Mouse (Mus musculus) neural tube, embryonic 11.5 days (tissue): Measurements from ENCODE around the gene Bst2. TPM values are rescaled to one million over a fixed set of nuclear protein-coding genes. Genes with fewer than 3 reads are reported as not detected.
A peak's percentile ranks its signal among the peaks of the same experiment; 100 is the strongest.

ENCODE experiments used
- ATAC-seq: fragments of 200-750 bp; cut with Nextera tagmentation; 2 replicates; pipeline ENCODE4 v1.8.0; 2017; ENCODE audit warnings: moderate number of reproducible peaks, mild to moderate bottlenecking, moderate TSS enrichment, moderate library complexity; ENCODE audit not compliant: insufficient read depth, low FRiP score, low TSS enrichment
- DNase-seq: peaks from one replicate; pipeline ENCODE4 v3.0.0-alpha.2; 2015; ENCODE audit warnings: low spot score
- H3K27ac ChIP-seq: fragments of 300-500 bp; sonication (generic); 2 replicates; pipeline ENCODE4 v1.5.1; 2014; ENCODE audit warnings: low read depth, mild to moderate bottlenecking, low read length
- H3K27me3 ChIP-seq: fragments of 300-500 bp; sonication (generic); 2 replicates; pipeline ENCODE4 v1.6.1; 2014; ENCODE audit warnings: mild to moderate bottlenecking, low read length, mixed read lengths; ENCODE audit not compliant: control insufficient read depth, insufficient read depth
- H3K36me3 ChIP-seq: fragments of 300-500 bp; sonication (generic); 2 replicates; pipeline ENCODE4 v1.6.1; 2014; ENCODE audit warnings: mild to moderate bottlenecking, low read length, moderate library complexity, mixed read lengths; ENCODE audit not compliant: control insufficient read depth, insufficient read depth
- H3K4me1 ChIP-seq: fragments of 300-500 bp; sonication (generic); 2 replicates; pipeline ENCODE4 v1.6.1; 2014; ENCODE audit warnings: low read length, mixed read lengths; ENCODE audit not compliant: control insufficient read depth, insufficient read depth
- H3K4me2 ChIP-seq: fragments of 300-500 bp; sonication (generic); 2 replicates; pipeline ENCODE4 v1.6.1; 2014; ENCODE audit warnings: low read depth, mild to moderate bottlenecking, moderate library complexity
- H3K4me3 ChIP-seq: fragments of 300-500 bp; sonication (generic); 2 replicates; pipeline ENCODE4 v1.5.1; 2014; ENCODE audit warnings: low read depth, low read length
- H3K9ac ChIP-seq: fragments of 300-500 bp; sonication (generic); 2 replicates; pipeline ENCODE4 v1.6.1; 2014; ENCODE audit warnings: mild to moderate bottlenecking, low read length
- H3K9me3 ChIP-seq: fragments of 300-500 bp; sonication (generic); 2 replicates; pipeline ENCODE4 v1.6.1; 2016; ENCODE audit warnings: low read length; ENCODE audit not compliant: control insufficient read depth
- WGBS: fragments of 180-500 bp; shearing (Covaris S2); extraction: QIAGEN DNeasy Blood & Tissue Kit; methylation state at CpG from one replicate; pipeline ENCODE4 v1.1.7; 2014; 5-methylcytosine and 5-hydroxymethylcytosine counted together
- polyA plus RNA-seq: library from polyadenylated mRNA; unstranded; fragments of >200 nt; fragmentation: Nextera tagmentation; extraction: Ambion mirVana; gene quantifications from 2 replicates; pipeline ENCODE4 v1.2.1, GENCODE M21; 2014

Bst2 gene
- polyA plus RNA-seq, 1 experiment from 2014 or later, result 4.9 TPM

DNA sequence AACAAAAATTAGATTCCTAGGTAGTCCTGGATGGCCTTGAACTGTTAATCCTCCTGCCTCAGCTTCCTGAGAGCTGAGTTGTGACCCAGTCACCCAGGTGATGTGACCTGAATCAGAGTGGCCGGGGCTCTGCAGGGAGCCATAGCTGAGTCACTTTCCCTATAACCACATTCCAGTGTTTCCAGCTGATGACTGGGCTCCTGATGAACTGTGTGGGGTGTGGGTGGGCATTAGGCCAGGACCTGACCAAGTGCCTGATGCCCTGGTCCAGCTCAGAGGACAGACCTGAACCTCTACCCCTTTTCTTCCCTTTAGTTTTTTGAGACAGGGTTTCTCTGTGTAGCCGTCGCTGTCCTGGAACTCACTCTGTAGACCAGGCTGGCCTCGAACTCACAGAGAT, 31.9 kb downstream of the Bst2 start:
- Histone ChIP-seq H3K9me3 (no peaks in the 10 kb centered on the region), H3K9ac (no peak overlapping the region), H3K36me3 (no peaks in the 10 kb centered on the region), H3K27ac (no peak overlapping the region), H3K4me1 (no peaks in the 10 kb centered on the region), H3K4me2 (no peak overlapping the region), H3K27me3 (peaks cover 31% of the 10 kb centered on the region), H3K4me3 (no peak overlapping the region)
- 95% methylated on average over 4 of the region's 4 CpGs for WGBS
- ATAC-seq, result no peak
- DNase-seq, result no peak

- no peak for DNase-seq
- H3K4me1 ChIP-seq, result no peaks in the 10 kb centered on the region
- no peaks in the 10 kb centered on the region for H3K9me3 ChIP-seq
- no peak for ATAC-seq
- H3K4me2 ChIP-seq, result no peak overlapping the region
- H3K9ac ChIP-seq, result no peak overlapping the region
- no peak overlapping the region for H3K4me3 ChIP-seq
- 92% methylated on average over 4 of the region's 4 CpGs for WGBS
- no peaks in the 10 kb centered on the region for H3K36me3 ChIP-seq
- H3K27ac ChIP-seq, result no peak overlapping the region
- H3K27me3 ChIP-seq, result peaks cover 31% of the 10 kb centered on the region
Measured at GRCm38 (mm10) chr8:71504349-71504748, 32.9 kb downstream of the Bst2 start.

GRCm38 (mm10) chr8:71498816-71499690, 38.2 kb downstream of the Bst2 start:
- DNase-seq (no peak), ATAC-seq (no peak)
- Histone ChIP-seq H3K27me3 (no peaks in the 10 kb centered on the region), H3K4me3 (no peak overlapping the region), H3K9ac (no peak overlapping the region), H3K4me2 (no peak overlapping the region), H3K9me3 (no peaks in the 10 kb centered on the region), H3K27ac (no peak overlapping the region), H3K36me3 (no peaks in the 10 kb centered on the region), H3K4me1 (peaks cover 9% of the 10 kb centered on the region)
- 33% methylated on average over 16 of the region's 16 CpGs for WGBS

DNA sequence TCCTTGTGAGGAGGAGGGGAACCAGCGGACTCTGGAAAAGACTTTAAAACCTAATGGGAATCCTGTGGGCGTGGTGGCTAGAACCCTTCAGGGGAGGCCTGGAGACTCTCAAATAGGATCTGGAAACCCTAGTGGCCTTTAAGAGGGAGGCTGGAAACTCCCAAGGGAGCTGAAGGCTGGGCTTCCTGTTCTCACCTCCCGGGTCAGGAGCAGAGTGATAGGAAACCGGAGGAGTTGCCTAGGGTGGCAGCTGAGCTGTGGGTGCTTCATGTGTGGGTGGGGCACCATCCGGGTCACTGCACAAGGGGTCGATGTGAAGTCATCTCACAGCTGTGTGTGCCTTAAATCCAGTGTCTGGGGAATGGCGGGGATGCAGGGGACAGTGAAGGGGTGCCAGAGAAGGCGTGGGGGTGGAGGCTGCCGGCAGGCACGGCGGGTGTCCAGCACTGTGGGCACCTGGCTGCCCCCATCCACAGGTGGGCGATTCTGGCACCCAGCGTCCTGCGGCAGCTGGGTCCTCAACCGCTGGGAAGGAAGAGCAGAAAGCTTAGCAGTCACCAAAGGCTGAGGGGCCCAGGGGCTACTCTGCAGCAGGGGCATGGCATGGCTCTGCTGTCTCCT, 39.3 kb downstream of the Bst2 start:
- DNase-seq (no peak), ATAC-seq (no peak)
- WGBS, result 29% methylated on average over 11 of the region's 15 CpGs
- Histone ChIP-seq H3K27me3 (no peaks in the 10 kb centered on the region), H3K9ac (peak overlapping the region; percentile 5; the same call in 1 of the 2 replicates), H3K27ac (peak overlapping the region; percentile 31; the same call in 1 of the 2 replicates), H3K4me2 (no peak overlapping the region), H3K36me3 (peaks cover 2% of the 10 kb centered on the region; the same call in 1 of the 2 replicates), H3K4me3 (no peak overlapping the region), H3K9me3 (no peaks in the 10 kb centered on the region), H3K4me1 (peaks cover 9% of the 10 kb centered on the region)

DNA sequence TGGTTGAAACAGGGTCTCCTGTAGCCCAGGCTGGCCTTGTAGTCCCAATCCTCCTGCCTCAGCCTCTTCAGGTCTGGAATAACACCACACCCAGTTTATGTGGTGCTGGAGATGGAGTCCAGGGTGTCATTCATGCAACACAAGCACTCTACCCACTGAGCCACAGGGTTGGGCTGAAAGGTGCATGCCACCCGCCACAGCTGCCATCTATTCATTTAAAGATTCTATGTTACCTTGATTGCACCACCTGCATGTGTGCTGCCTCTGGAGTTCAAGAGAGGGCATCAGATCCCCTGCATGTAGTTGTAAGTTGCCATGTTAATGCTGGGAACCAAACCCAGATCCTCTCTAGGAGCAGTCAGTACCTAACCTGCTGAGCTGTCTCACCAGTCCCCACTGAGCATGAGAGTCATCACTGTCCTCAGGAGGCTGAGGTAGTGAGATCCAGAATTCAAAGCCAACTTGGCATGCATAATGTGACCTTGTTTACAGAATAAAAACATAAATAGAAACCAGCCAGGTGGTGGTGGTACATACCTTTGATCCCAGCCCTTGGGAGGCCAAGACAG, 40.1 kb downstream of the Bst2 start:
- Histone ChIP-seq H3K4me1 (peaks cover 9% of the 10 kb centered on the region), H3K36me3 (peaks cover 3% of the 10 kb centered on the region), H3K9ac (no peak overlapping the region), H3K27me3 (no peaks in the 10 kb centered on the region), H3K4me2 (no peak overlapping the region), H3K27ac (no peak overlapping the region), H3K9me3 (no peaks in the 10 kb centered on the region), H3K4me3 (no peak overlapping the region)
- ATAC-seq (no peak), DNase-seq (no peak)
- 92% methylated on average over 1 of the region's 1 CpGs for WGBS

- H3K9ac ChIP-seq, result no peak overlapping the region
- peaks cover 8% of the 10 kb centered on the region for H3K36me3 ChIP-seq
- ATAC-seq (no peak), DNase-seq (no peak)
- no peaks in the 10 kb centered on the region for H3K27me3 ChIP-seq
- H3K27ac ChIP-seq, result no peak overlapping the region
- peaks cover 9% of the 10 kb centered on the region for H3K4me1 ChIP-seq
- H3K4me3 ChIP-seq, result no peak overlapping the region
- WGBS, result 53% methylated on average over 11 of the region's 11 CpGs
- no peaks in the 10 kb centered on the region for H3K9me3 ChIP-seq
- H3K4me2 ChIP-seq, result no peak overlapping the region
Measured at GRCm38 (mm10) chr8:71496481-71496880, 40.8 kb downstream of the Bst2 start.

GRCm38 (mm10) chr8:71495811-71496210, 41.4 kb downstream of the Bst2 start:
- no peak overlapping the region for H3K27ac ChIP-seq
- H3K36me3 ChIP-seq, result peaks cover 8% of the 10 kb centered on the region
- no peaks in the 10 kb centered on the region for H3K9me3 ChIP-seq
- H3K9ac ChIP-seq, result no peak overlapping the region
- H3K4me2 ChIP-seq, result no peak overlapping the region
- no peak for ATAC-seq
- H3K27me3 ChIP-seq, result no peaks in the 10 kb centered on the region
- no peak for DNase-seq
- H3K4me3 ChIP-seq, result no peak overlapping the region
- WGBS, result 92% methylated on average over 5 of the region's 5 CpGs
- H3K4me1 ChIP-seq, result peaks cover 9% of the 10 kb centered on the region

DNA sequence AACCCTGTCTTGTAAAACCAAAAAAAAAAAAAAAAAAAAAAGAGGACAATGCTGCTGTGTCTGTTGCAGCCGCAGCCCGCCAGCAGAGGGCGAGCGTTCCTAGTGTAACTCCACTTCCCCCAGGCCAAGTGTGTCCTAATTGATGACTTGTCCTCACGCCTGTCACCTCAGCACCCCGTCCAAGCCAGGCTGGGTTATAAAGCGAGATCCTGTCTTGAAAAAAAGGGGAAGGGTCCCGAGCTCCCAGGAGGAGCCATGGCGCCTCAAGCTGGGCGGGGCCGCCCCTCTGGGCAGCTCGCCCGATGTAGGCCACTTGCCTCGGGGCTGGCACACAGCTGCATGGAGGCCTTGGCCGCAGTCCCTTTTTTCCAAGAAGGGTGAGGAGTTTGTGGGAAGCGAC, 42.2 kb downstream of the Bst2 start:
- Histone ChIP-seq H3K27ac (no peak overlapping the region), H3K4me1 (peaks cover 9% of the 10 kb centered on the region), H3K27me3 (no peaks in the 10 kb centered on the region), H3K4me3 (no peak overlapping the region), H3K36me3 (peaks cover 10% of the 10 kb centered on the region), H3K9ac (no peak overlapping the region), H3K4me2 (no peak overlapping the region), H3K9me3 (no peaks in the 10 kb centered on the region)
- WGBS, result 28% methylated on average over 16 of the region's 16 CpGs
- DNase-seq, result peak; percentile 86
- ATAC-seq, result peak; percentile 62
